Mouse (Mus musculus) liver, embryonic 12.5 days (tissue): Measurements from ENCODE around the gene Spg21. TPM values are rescaled to one million over a fixed set of nuclear protein-coding genes. Genes with fewer than 3 reads are reported as not detected.

Source experiments
- ATAC-seq: fragments of 200-750 bp; cut with Nextera tagmentation; 2 replicates; pipeline ENCODE4 v1.8.0; 2017; ENCODE audit warnings: moderate number of reproducible peaks, mild to moderate bottlenecking, moderate library complexity
- H3K27ac ChIP-seq: fragments of 300-500 bp; sonication (generic); 2 replicates; pipeline ENCODE4 v1.5.1; 2016; ENCODE audit warnings: mild to moderate bottlenecking
- H3K27me3 ChIP-seq: fragments of 300-500 bp; sonication (generic); replicated peaks from 2 replicates; pipeline ENCODE4 v1.6.1; 2016; ENCODE audit warnings: mild to moderate bottlenecking, moderate library complexity
- H3K36me3 ChIP-seq: fragments of 300-500 bp; sonication (generic); 2 replicates; pipeline ENCODE4 v1.6.1; 2016; ENCODE audit warnings: mild to moderate bottlenecking, moderate library complexity
- H3K4me1 ChIP-seq: fragments of 300-500 bp; sonication (generic); 2 replicates; pipeline ENCODE4 v1.6.1; 2016
- H3K4me2 ChIP-seq: fragments of 300-500 bp; sonication (generic); 2 replicates; pipeline ENCODE4 v1.6.1; 2016; ENCODE audit warnings: mild to moderate bottlenecking, moderate library complexity
- H3K4me3 ChIP-seq: fragments of 300-500 bp; sonication (generic); 2 replicates; pipeline ENCODE4 v1.5.1; 2016; ENCODE audit warnings: mild to moderate bottlenecking, moderate library complexity
- H3K9ac ChIP-seq: fragments of 300-500 bp; sonication (generic); 2 replicates; pipeline ENCODE4 v1.6.1; 2016; ENCODE audit warnings: mild to moderate bottlenecking, moderate library complexity
- H3K9me3 ChIP-seq: fragments of 300-500 bp; sonication (generic); replicated peaks from 2 replicates; pipeline ENCODE4 v1.6.1; 2016; ENCODE audit warnings: mild to moderate bottlenecking, moderate library complexity
- WGBS: fragments of 180-500 bp; shearing (Covaris S2); methylation state at CpG from one replicate; pipeline ENCODE4 v1.1.7; 2016; ENCODE audit not compliant: insufficient replicate concordance; 5-methylcytosine and 5-hydroxymethylcytosine counted together
- polyA plus RNA-seq: library from polyadenylated mRNA; unstranded; fragments of >200 nt; fragmentation: Nextera tagmentation; extraction: Ambion mirVana; gene quantifications from 2 replicates; pipeline ENCODE4 v1.2.1, GENCODE M21; 2016

The Spg21 gene
- polyA plus RNA-seq, 1 experiment from 2014 or later = 31.1 TPM

GRCm38 (mm10) chr9:65523611-65524364, 63.0 kb downstream of the Spg21 start:
- WGBS = 21% methylated on average over 14 of the region's 14 CpGs
- peaks cover 50% of the 10 kb centered on the region for H3K4me1 ChIP-seq
- H3K36me3 ChIP-seq = no peaks in the 10 kb centered on the region
- H3K9ac ChIP-seq = no peak overlapping the region
- H3K4me3 ChIP-seq = no peak overlapping the region
- H3K9me3 ChIP-seq = no peaks in the 10 kb centered on the region
- H3K4me2 ChIP-seq = no peak overlapping the region
- 0 out of 2 replicates have a peak overlapping the region, but pooled peaks have one; percentile 13 for H3K27ac ChIP-seq
- H3K27me3 ChIP-seq = peaks cover 27% of the 10 kb centered on the region
- ATAC-seq = peak; percentile 71

GRCm38 (mm10) chr9:65525445-65526195, 64.9 kb downstream of the Spg21 start:
- Histone ChIP-seq H3K4me1 (peaks cover 62% of the 10 kb centered on the region), H3K36me3 (no peaks in the 10 kb centered on the region), H3K27ac (peak overlapping the region; percentile 58; the same call in 1 of the 2 replicates), H3K9me3 (no peaks in the 10 kb centered on the region), H3K9ac (peak overlapping the region; percentile 6; the same call in 1 of the 2 replicates), H3K27me3 (peaks cover 9% of the 10 kb centered on the region), H3K4me2 (no peak overlapping the region), H3K4me3 (no peak overlapping the region)
- WGBS = 71% methylated on average over 10 of the region's 10 CpGs
- ATAC-seq = no peak

- H3K9me3 ChIP-seq = no peaks in the 10 kb centered on the region
- peak overlapping the region; percentile 57 for H3K9ac ChIP-seq
- 0 out of 2 replicates have a peak overlapping the region, but pooled peaks have one; percentile 2 for H3K4me3 ChIP-seq
- peak overlapping the region; percentile 52 for H3K4me2 ChIP-seq
- WGBS = 29% methylated on average over 6 of the region's 6 CpGs
- H3K36me3 ChIP-seq = no peaks in the 10 kb centered on the region
- H3K4me1 ChIP-seq = peaks cover 71% of the 10 kb centered on the region
- no peaks in the 10 kb centered on the region for H3K27me3 ChIP-seq
- peak; percentile 91 for ATAC-seq
- H3K27ac ChIP-seq = peak overlapping the region; percentile 91
Measured at GRCm38 (mm10) chr9:65528417-65529038, 67.8 kb downstream of the Spg21 start.

- peak; percentile 88 for ATAC-seq
- H3K4me3 ChIP-seq = no peak overlapping the region
- H3K4me1 ChIP-seq = peaks cover 69% of the 10 kb centered on the region
- no peaks in the 10 kb centered on the region for H3K27me3 ChIP-seq
- no peaks in the 10 kb centered on the region for H3K9me3 ChIP-seq
- H3K9ac ChIP-seq = peak overlapping the region; percentile 37
- peak overlapping the region; percentile 91 for H3K27ac ChIP-seq
- peak overlapping the region; percentile 11 for H3K4me2 ChIP-seq
- no peaks in the 10 kb centered on the region for H3K36me3 ChIP-seq
- WGBS = 32% methylated on average over 8 of the region's 8 CpGs
Measured at GRCm38 (mm10) chr9:65529659-65530058, 68.9 kb downstream of the Spg21 start.

- Histone ChIP-seq H3K9me3 (no peaks in the 10 kb centered on the region), H3K9ac (no peak overlapping the region), H3K36me3 (no peaks in the 10 kb centered on the region), H3K27ac (no peak overlapping the region), H3K4me3 (no peak overlapping the region), H3K4me2 (no peak overlapping the region), H3K27me3 (no peaks in the 10 kb centered on the region), H3K4me1 (peaks cover 70% of the 10 kb centered on the region)
- ATAC-seq = no peak
- WGBS = 83% methylated on average over 5 of the region's 5 CpGs
Measured at GRCm38 (mm10) chr9:65531283-65531682, 70.5 kb downstream of the Spg21 start.

GRCm38 (mm10) chr9:65532986-65533385, 72.2 kb downstream of the Spg21 start:
- 64% methylated on average over 8 of the region's 8 CpGs for WGBS
- H3K4me1 ChIP-seq = peaks cover 69% of the 10 kb centered on the region
- peak overlapping the region; percentile 34; the same call in 1 of the 2 replicates for H3K27ac ChIP-seq
- H3K36me3 ChIP-seq = no peaks in the 10 kb centered on the region
- no peak overlapping the region for H3K9ac ChIP-seq
- H3K9me3 ChIP-seq = no peaks in the 10 kb centered on the region
- ATAC-seq = no peak
- no peaks in the 10 kb centered on the region for H3K27me3 ChIP-seq
- H3K4me3 ChIP-seq = no peak overlapping the region
- no peak overlapping the region for H3K4me2 ChIP-seq

- Histone ChIP-seq H3K27ac (no peak overlapping the region), H3K9me3 (no peaks in the 10 kb centered on the region), H3K4me2 (no peak overlapping the region), H3K4me1 (peaks cover 68% of the 10 kb centered on the region), H3K36me3 (no peaks in the 10 kb centered on the region), H3K27me3 (no peaks in the 10 kb centered on the region), H3K9ac (no peak overlapping the region), H3K4me3 (no peak overlapping the region)
- WGBS = 80% methylated on average over 3 of the region's 3 CpGs
- no peak for ATAC-seq
Measured at GRCm38 (mm10) chr9:65534111-65534510, 73.4 kb downstream of the Spg21 start.

GRCm38 (mm10) chr9:65535191-65535722, 74.5 kb downstream of the Spg21 start:
- Histone ChIP-seq H3K27me3 (no peaks in the 10 kb centered on the region), H3K9ac (0 out of 2 replicates have a peak overlapping the region, but pooled peaks have one; percentile 9), H3K4me1 (peaks cover 56% of the 10 kb centered on the region), H3K36me3 (no peaks in the 10 kb centered on the region), H3K4me2 (no peak overlapping the region), H3K9me3 (no peaks in the 10 kb centered on the region), H3K4me3 (no peak overlapping the region), H3K27ac (peak overlapping the region; percentile 46)
- ATAC-seq = 0 out of 2 replicates have a peak, but pooled peaks have one; percentile 13
- WGBS = 40% methylated on average over 3 of the region's 3 CpGs

- Histone ChIP-seq H3K4me3 (no peak overlapping the region), H3K36me3 (no peaks in the 10 kb centered on the region), H3K9me3 (no peaks in the 10 kb centered on the region), H3K27me3 (no peaks in the 10 kb centered on the region), H3K27ac (peak overlapping the region; percentile 49; the same call in 1 of the 2 replicates), H3K4me2 (no peak overlapping the region), H3K4me1 (peaks cover 51% of the 10 kb centered on the region), H3K9ac (no peak overlapping the region)
- no peak for ATAC-seq
- WGBS = 58% methylated on average over 11 of the region's 11 CpGs
Measured at GRCm38 (mm10) chr9:65535789-65536469, 75.2 kb downstream of the Spg21 start.

GRCm38 (mm10) chr9:65536491-65536890, 75.7 kb downstream of the Spg21 start:
- Histone ChIP-seq H3K27ac (peak overlapping the region; percentile 49; the same call in 1 of the 2 replicates), H3K4me1 (peaks cover 56% of the 10 kb centered on the region)

More at GRCm38 (mm10) chr9:65536491-65536890, 75.7 kb downstream of the Spg21 start:
- Histone ChIP-seq H3K36me3 (no peaks in the 10 kb centered on the region), H3K9me3 (no peaks in the 10 kb centered on the region), H3K4me2 (no peak overlapping the region), H3K27me3 (no peaks in the 10 kb centered on the region), H3K4me3 (no peak overlapping the region), H3K9ac (no peak overlapping the region)
- no peak for ATAC-seq
- WGBS = 64% methylated on average over 4 of the region's 4 CpGs
